Mouse (Mus musculus) midbrain, embryonic 16.5 days (tissue): ENCODE measurements around the gene Olfr1219. TPM values are rescaled to one million over a fixed set of nuclear protein-coding genes. Genes with fewer than 3 reads are reported as not detected.

ENCODE experiments used
- polyA plus RNA-seq: library from polyadenylated mRNA; unstranded; fragments of >200 nt; fragmentation: Nextera tagmentation; extraction: Ambion mirVana; gene quantifications from 2 replicates; pipeline ENCODE4 v1.2.1, GENCODE M21; 2015

Gene Olfr1219
- polyA plus RNA-seq, 1 experiment from 2014 or later: not detected

Other genes starting within 250 kb of the Olfr1219 start
- gene Olfr1204, start 234.2 kb downstream of the Olfr1219 start, polyA plus RNA-seq: not detected in 2 replicates
- gene Olfr1206, start 220.3 kb downstream of the Olfr1219 start, polyA plus RNA-seq: not detected in 2 replicates
- not detected in 2 replicates for gene Olfr1208, start 181.2 kb downstream of the Olfr1219 start, polyA plus RNA-seq
- gene Olfr1209, start 168.4 kb downstream of the Olfr1219 start, polyA plus RNA-seq: not detected in 2 replicates
- not detected in 2 replicates for gene Olfr1211, start 145.4 kb downstream of the Olfr1219 start, polyA plus RNA-seq
- not detected in 2 replicates for gene Olfr1212, start 129.5 kb downstream of the Olfr1219 start, polyA plus RNA-seq
- not detected in 2 replicates for gene Gm13762, start 103.2 kb downstream of the Olfr1219 start, polyA plus RNA-seq
- gene Olfr1214, start 90.9 kb downstream of the Olfr1219 start, polyA plus RNA-seq: not detected in 2 replicates
- gene Olfr1215, start 76.5 kb downstream of the Olfr1219 start, polyA plus RNA-seq: not detected in 2 replicates
- not detected in 2 replicates for gene Olfr1216, start 65.2 kb downstream of the Olfr1219 start, polyA plus RNA-seq
- not detected in 2 replicates for gene Olfr1217, start 51.4 kb downstream of the Olfr1219 start, polyA plus RNA-seq
- gene Olfr1218, start 22.3 kb downstream of the Olfr1219 start, polyA plus RNA-seq: not detected in 2 replicates
- not detected in 2 replicates for gene Olfr1220, start 23.3 kb upstream of the Olfr1219 start, polyA plus RNA-seq
- not detected in 2 replicates for gene Olfr1221, start 33.8 kb upstream of the Olfr1219 start, polyA plus RNA-seq
- not detected in 2 replicates for gene Olfr1222, start 49.5 kb upstream of the Olfr1219 start, polyA plus RNA-seq
- gene Olfr1223, start 68.0 kb upstream of the Olfr1219 start, polyA plus RNA-seq: not detected in 2 replicates
- gene Olfr1224-ps1, start 80.6 kb upstream of the Olfr1219 start, polyA plus RNA-seq: not detected in 2 replicates
- gene Olfr1225, start 91.2 kb upstream of the Olfr1219 start, polyA plus RNA-seq: not detected in 2 replicates
- not detected in 2 replicates for gene Olfr1226, start 116.5 kb upstream of the Olfr1219 start, polyA plus RNA-seq
- gene Olfr1228, start 170.5 kb upstream of the Olfr1219 start, polyA plus RNA-seq: not detected in 2 replicates
- not detected in 2 replicates for gene Olfr1229, start 204.5 kb upstream of the Olfr1219 start, polyA plus RNA-seq
- gene Olfr1230, start 213.8 kb upstream of the Olfr1219 start, polyA plus RNA-seq: not detected in 2 replicates
- gene Olfr1231, start 223.6 kb upstream of the Olfr1219 start, polyA plus RNA-seq: not detected in 2 replicates
- gene Olfr1232, start 246.2 kb upstream of the Olfr1219 start, polyA plus RNA-seq: not detected in 2 replicates